Mouse (Mus musculus) forebrain, postnatal 0 days (tissue): ENCODE results near the gene Dpep3. TPM values are rescaled to one million over a fixed set of nuclear protein-coding genes. Genes with fewer than 3 reads are reported as not detected.
"Not testable (repeated sequence)": the region's sequence is repeated elsewhere in the genome, so short reads cannot be mapped to it uniquely, and the experiment has no call there.

Experiments
- ATAC-seq: fragments of 200-750 bp; cut with Nextera tagmentation; 2 replicates; pipeline ENCODE4 v1.8.0; 2017; ENCODE audit warnings: mild to moderate bottlenecking, moderate library complexity
- DNase-seq: peaks from one replicate; pipeline ENCODE4 v3.0.0-alpha.2; 2015
- H3K27ac ChIP-seq: fragments of 300-500 bp; sonication (generic); 2 replicates; pipeline ENCODE4 v1.5.1; 2014; ENCODE audit warnings: low read depth, mild to moderate bottlenecking, antibody characterized with exemption, low read length, moderate library complexity, mixed read lengths
- H3K27me3 ChIP-seq: fragments of 300-500 bp; sonication (generic); 2 replicates; pipeline ENCODE4 v1.6.1; 2014; ENCODE audit warnings: mild to moderate bottlenecking, low read length, mixed read lengths; ENCODE audit not compliant: insufficient read depth
- H3K36me3 ChIP-seq: fragments of 300-500 bp; sonication (generic); 2 replicates; pipeline ENCODE4 v1.6.1; 2014; ENCODE audit warnings: mild to moderate bottlenecking, moderate library complexity; ENCODE audit not compliant: insufficient read depth
- H3K4me1 ChIP-seq: fragments of 300-500 bp; sonication (generic); 2 replicates; pipeline ENCODE4 v1.6.1; 2014; ENCODE audit warnings: antibody characterized with exemption; ENCODE audit not compliant: insufficient read depth
- H3K4me2 ChIP-seq: fragments of 300-500 bp; sonication (generic); 2 replicates; pipeline ENCODE4 v1.6.1; 2014; ENCODE audit warnings: low read depth, mild to moderate bottlenecking, moderate library complexity
- H3K4me3 ChIP-seq: fragments of 300-500 bp; sonication (generic); 2 replicates; pipeline ENCODE4 v1.5.1; 2014; ENCODE audit warnings: low read depth, low read length, mixed read lengths
- H3K9ac ChIP-seq: fragments of 300-500 bp; sonication (generic); 2 replicates; pipeline ENCODE4 v1.6.1; 2014; ENCODE audit warnings: mild to moderate bottlenecking
- H3K9me3 ChIP-seq: fragments of 300-500 bp; sonication (generic); 2 replicates; pipeline ENCODE4 v1.6.1; 2016; ENCODE audit warnings: low read length
- CTCF ChIP-seq: sonication (generic); IDR thresholded peaks from 2 replicates; pipeline ENCODE4 v1.5.1; 2016; ENCODE audit warnings: antibody characterized with exemption, control low read depth, low read depth
- WGBS: fragments of 180-500 bp; shearing (Covaris S2); extraction: QIAGEN DNeasy Blood & Tissue Kit; methylation state at CpG from one replicate; pipeline ENCODE4 v1.1.7; 2014; 5-methylcytosine and 5-hydroxymethylcytosine counted together
- polyA plus RNA-seq: library from polyadenylated mRNA; unstranded; fragments of >200 nt; fragmentation: Nextera tagmentation; extraction: Ambion mirVana; gene quantifications from 2 replicates; pipeline ENCODE4 v1.2.1, GENCODE M21; 2015
- total RNA-seq: library from RNA; depleted of rRNA; stranded (reverse); fragments of >200 nt; gene quantifications from 2 replicates; pipeline ENCODE4 v1.2.3, GENCODE M21; 2014

Dpep3 gene
- total and polyA plus RNA-seq, 2 experiments from 2014 or later = not detected

GRCm38 (mm10) chr8:106010748-106011642 is 31.8 kb upstream of the Dpep3 start:
- no peak; the same call in 1 of the 2 replicates for TF ChIP-seq CTCF
- peaks cover 3% of the 10 kb centered on the region for H3K36me3 ChIP-seq
- H3K27me3 ChIP-seq = no peaks in the 10 kb centered on the region
- H3K9me3 ChIP-seq = no peaks in the 10 kb centered on the region
- H3K27ac ChIP-seq = peak overlapping the region; percentile 82
- H3K9ac ChIP-seq = peak overlapping the region; percentile 89
- H3K4me3 ChIP-seq = peak overlapping the region; percentile 92
- DNase-seq (peak; percentile 96), ATAC-seq (peak; percentile 99)
- H3K4me1 ChIP-seq = peaks cover 11% of the 10 kb centered on the region
- 3% methylated on average over 66 of the region's 74 CpGs for WGBS
- H3K4me2 ChIP-seq = peak overlapping the region; percentile 95

GRCm38 (mm10) chr8:106007891-106008290 is 28.7 kb upstream of the Dpep3 start:
- not testable (repeated sequence) for H3K4me3 ChIP-seq, H3K27me3 ChIP-seq, H3K36me3 ChIP-seq, H3K9ac ChIP-seq, H3K9me3 ChIP-seq, H3K27ac ChIP-seq, H3K4me2 ChIP-seq, ATAC-seq, DNase-seq
- 69% methylated on average over 3 of the region's 3 CpGs for WGBS
- peaks cover 11% of the 10 kb centered on the region for H3K4me1 ChIP-seq

GRCm38 (mm10) chr8:106007135-106007534 is 27.9 kb upstream of the Dpep3 start:
- Histone ChIP-seq H3K36me3 (no peaks in the 10 kb centered on the region), H3K4me1 (peaks cover 11% of the 10 kb centered on the region), H3K27ac (no peak overlapping the region), H3K4me3 (no peak overlapping the region), H3K9me3 (no peaks in the 10 kb centered on the region), H3K9ac (no peak overlapping the region), H3K4me2 (no peak overlapping the region), H3K27me3 (no peaks in the 10 kb centered on the region)
- DNase-seq = no peak
- ATAC-seq = no peak
- WGBS = 78% methylated on average over 3 of the region's 3 CpGs
- no peak for TF ChIP-seq CTCF

GRCm38 (mm10) chr8:106006413-106006812 is 27.2 kb upstream of the Dpep3 start:
- Histone ChIP-seq H3K4me1 (peaks cover 11% of the 10 kb centered on the region), H3K27ac (no peak overlapping the region), H3K4me2 (no peak overlapping the region), H3K27me3 (no peaks in the 10 kb centered on the region), H3K36me3 (no peaks in the 10 kb centered on the region), H3K4me3 (no peak overlapping the region), H3K9me3 (no peaks in the 10 kb centered on the region), H3K9ac (no peak overlapping the region)
- ATAC-seq (no peak), DNase-seq (no peak)
- TF ChIP-seq CTCF = peak; percentile 16; the same call in 1 of the 2 replicates
- 84% methylated on average over 4 of the region's 4 CpGs for WGBS

- no peak within 1 kb of the TSS for H3K9ac ChIP-seq
- no peak for TF ChIP-seq CTCF
- no peaks in the 10 kb centered on the region for H3K9me3 ChIP-seq
- H3K4me1 ChIP-seq = peaks cover 11% of the 10 kb centered on the region
- H3K4me3 ChIP-seq = no peak within 1 kb of the TSS
- ATAC-seq = no peak
- 74% methylated on average over 4 of the region's 4 CpGs for WGBS
- no peak for DNase-seq
- no peak within 1 kb of the TSS for H3K4me2 ChIP-seq
- no peak within 1 kb of the TSS for H3K27ac ChIP-seq
- no peaks in the 10 kb centered on the region for H3K36me3 ChIP-seq
- H3K27me3 ChIP-seq = no peaks in the 10 kb centered on the region
These were observed 26.6 kb upstream of the Dpep3 start, which contains the start of gene Dpep2nb for GRCm38 (mm10) chr8:106005875-106006274. Dpep2nb (minus strand) TSS chr8:106005975.

- Histone ChIP-seq H3K4me3 (no peak overlapping the region), H3K27me3 (no peaks in the 10 kb centered on the region), H3K9ac (no peak overlapping the region), H3K9me3 (no peaks in the 10 kb centered on the region), H3K4me1 (0 out of 2 replicates have a peak, but pooled peaks cover under 1% of the 10 kb centered on the region), H3K27ac (no peak overlapping the region), H3K36me3 (no peaks in the 10 kb centered on the region), H3K4me2 (no peak overlapping the region)
- WGBS = 76% methylated on average over 8 of the region's 8 CpGs
- DNase-seq = no peak
- ATAC-seq = no peak
- TF ChIP-seq CTCF = no peak
These were observed 25.4 kb upstream of the Dpep3 start for GRCm38 (mm10) chr8:106004538-106005207.

- no peaks in the 10 kb centered on the region for H3K9me3 ChIP-seq
- no peak overlapping the region for H3K9ac ChIP-seq
- DNase-seq (no peak), ATAC-seq (no peak)
- no peaks in the 10 kb centered on the region for H3K27me3 ChIP-seq
- no peaks in the 10 kb centered on the region for H3K4me1 ChIP-seq
- WGBS = 78% methylated on average over 4 of the region's 4 CpGs
- H3K4me3 ChIP-seq = no peak overlapping the region
- H3K4me2 ChIP-seq = no peak overlapping the region
- TF ChIP-seq CTCF = no peak
- no peaks in the 10 kb centered on the region for H3K36me3 ChIP-seq
- H3K27ac ChIP-seq = no peak overlapping the region
These were observed 22.7 kb upstream of the Dpep3 start for GRCm38 (mm10) chr8:106001908-106002307.
